Mouse (Mus musculus): ENCODE results near the gene Eya2.

Gene Eya2

GRCm38 (mm10) chr2:165652281-165652680 lies 57.4 kb downstream of the Eya2 start:
- DNase-seq (ENCODE audit: low spot score in 2 of 2): no peak

DNA sequence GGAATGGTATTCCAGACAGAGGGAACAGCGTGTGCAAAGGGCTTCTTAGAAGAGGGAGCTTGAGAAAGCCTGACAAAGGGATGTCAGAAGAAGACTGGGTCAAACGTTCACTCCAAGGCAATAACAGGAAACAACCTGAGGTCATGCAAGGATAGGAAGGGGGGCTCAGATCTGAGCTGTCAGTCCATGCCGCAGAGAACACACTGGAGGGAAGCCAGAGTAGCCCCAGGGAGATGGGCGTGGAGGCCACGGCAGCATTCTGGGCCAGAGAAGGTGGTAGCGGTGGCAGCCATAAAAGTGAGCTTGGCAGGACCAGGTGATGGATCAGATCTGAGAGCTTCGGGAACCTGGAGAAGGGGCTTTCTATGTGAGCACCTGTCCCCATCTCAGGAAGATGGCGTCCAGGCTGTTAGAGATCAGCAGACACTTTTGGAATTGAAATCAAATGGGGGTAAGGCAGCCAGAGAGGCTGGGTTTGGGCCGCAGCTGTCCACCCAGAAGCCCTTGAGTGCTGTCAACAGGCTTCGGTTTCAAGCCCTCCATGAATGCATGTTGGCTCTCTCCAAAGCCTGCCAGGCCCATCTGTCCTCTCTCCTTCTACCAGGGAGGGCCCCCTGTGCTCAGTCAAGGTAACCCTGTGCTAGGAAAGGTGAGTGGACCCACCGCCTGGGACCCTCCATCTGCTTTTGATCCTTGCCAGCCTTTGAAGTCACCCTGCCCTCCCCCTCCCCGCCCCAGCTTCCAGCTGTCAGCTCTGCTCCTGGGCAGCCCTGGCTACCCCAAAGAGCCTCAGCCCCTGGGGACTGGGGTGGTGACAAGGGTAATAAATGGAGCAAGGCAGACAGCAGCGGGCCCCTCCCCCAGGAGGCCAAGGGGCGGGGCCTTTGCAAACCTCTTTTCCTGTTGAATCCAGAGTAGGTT lies 58.4 kb downstream of the Eya2 start:
- no peak for DNase-seq (ENCODE audit: low spot score in 2 of 2)

DNA sequence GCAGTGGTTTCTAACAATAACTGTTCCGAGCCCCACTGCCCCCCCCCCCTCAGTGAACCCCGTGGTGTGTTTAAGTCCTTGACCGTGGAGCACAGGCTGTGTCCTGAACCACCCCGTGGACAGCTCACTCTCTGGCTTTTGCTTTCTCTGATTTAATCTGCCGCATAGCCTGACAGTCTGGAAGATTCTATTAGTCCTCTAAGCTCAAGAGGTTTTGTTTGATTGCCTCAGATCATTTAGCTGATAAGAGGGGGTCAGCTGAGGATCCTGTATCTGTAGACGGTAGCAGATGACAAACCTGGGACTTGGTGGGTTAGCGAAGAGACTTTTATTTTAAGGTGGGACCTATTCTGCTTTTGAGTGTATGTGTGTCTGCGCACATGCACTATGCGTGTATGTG lies 59.3 kb downstream of the Eya2 start:
- DNase-seq (ENCODE audit: low spot score in 2 of 2): no peak

DNA sequence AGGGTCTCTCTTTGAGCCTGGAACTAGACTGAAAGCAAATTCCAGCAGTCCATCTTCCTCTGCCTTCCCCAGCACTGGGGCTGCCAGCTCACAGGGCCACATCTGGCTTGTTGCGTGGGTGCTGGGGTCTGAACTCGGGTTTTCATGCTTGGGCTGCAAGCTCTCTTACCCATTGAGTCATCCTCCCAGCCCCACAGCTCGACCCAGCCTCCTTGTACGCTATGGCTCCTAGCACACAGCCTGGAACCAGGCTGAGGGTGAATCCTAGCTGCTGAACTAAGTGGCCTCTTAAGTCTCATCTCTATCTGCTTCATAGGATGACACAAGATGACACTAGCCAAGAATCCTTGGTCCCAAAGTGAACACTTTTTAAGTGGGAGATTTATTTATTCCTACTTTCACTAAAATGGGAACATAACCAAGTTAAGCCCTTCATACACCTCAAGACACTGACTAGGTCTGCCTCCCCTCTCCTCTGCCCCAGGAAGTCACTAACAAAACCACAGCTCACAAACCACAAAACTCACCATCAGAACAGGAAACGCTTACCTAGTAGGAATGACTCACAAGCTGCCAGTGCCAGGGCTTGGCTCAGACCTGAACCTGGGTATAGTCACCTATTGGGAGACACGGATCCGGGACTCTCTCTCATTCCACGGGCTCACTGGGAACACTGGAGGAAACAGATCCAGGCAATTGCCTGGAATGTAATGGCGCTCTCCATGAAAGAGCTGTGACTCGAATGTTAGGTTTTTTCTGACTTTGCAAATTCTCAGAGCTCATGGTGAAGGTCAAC lies 60.1 kb downstream of the Eya2 start:
- no peak for DNase-seq (ENCODE audit: low spot score in 2 of 2)

- DNase-seq (ENCODE audit: low spot score in 2 of 2): no peak
Measured at GRCm38 (mm10) chr2:165656541-165656940, 61.7 kb downstream of the Eya2 start.

- no peak for DNase-seq (ENCODE audit: low spot score in 2 of 2)
Measured at GRCm38 (mm10) chr2:165656956-165657355, 62.1 kb downstream of the Eya2 start.

GRCm38 (mm10) chr2:165659552-165659951 lies 64.7 kb downstream of the Eya2 start:
- DNase-seq (ENCODE audit: low spot score in 2 of 2): no peak

GRCm38 (mm10) chr2:165663266-165663665 lies 68.4 kb downstream of the Eya2 start:
- DNase-seq (ENCODE audit: low spot score in 2 of 2): no peak

DNA sequence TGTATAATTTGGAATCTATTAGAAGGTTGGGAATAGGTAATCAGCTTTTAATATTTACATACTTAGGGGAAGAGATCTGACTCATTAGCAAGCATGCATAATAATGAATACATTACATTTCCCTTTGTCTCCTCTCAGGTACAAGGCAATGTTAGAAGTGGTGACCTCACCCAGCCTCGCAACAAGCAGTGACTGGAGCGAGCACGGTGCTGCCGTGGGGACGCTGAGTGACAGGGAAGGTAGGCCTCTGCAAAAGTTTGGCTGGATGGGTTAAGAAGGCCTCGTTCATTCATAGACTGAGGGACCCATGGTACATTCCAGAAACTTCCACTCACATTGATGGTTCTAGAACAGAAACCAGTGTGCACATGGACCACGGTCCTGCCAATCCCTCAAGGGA lies 69.8 kb downstream of the Eya2 start:
- no peak for DNase-seq (ENCODE audit: low spot score in 2 of 2)

GRCm38 (mm10) chr2:165665176-165665575 lies 70.3 kb downstream of the Eya2 start:
- no peak for DNase-seq (ENCODE audit: low spot score in 2 of 2)

GRCm38 (mm10) chr2:165667096-165667495 lies 72.3 kb downstream of the Eya2 start:
- DNase-seq (ENCODE audit: low spot score in 2 of 2): no peak

DNA sequence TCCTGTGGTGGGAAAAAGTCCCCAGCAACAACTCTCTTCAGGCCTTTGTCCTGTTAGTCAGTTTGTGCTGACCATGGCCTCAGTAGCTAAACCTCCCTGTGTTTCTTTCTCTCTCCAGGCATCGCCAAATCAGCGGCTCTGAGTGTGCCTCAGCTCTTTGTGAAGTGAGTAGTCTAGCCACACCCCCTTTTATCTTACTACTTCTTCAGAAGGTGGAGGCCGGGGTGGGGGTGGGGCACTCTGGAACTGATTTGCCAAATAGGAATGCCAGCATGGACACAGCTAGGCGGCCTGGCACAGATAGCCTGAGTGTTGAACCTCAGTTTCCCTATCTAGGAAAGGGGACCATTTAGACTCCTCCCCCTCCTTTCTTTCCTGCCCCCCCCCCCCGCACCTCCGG lies 87.9 kb downstream of the Eya2 start:
- DNase-seq (ENCODE audit: low spot score in 2 of 2): no peak

- no peak for DNase-seq (ENCODE audit: low spot score in 2 of 2)
Measured at GRCm38 (mm10) chr2:165687516-165687915, 92.7 kb downstream of the Eya2 start.

DNA sequence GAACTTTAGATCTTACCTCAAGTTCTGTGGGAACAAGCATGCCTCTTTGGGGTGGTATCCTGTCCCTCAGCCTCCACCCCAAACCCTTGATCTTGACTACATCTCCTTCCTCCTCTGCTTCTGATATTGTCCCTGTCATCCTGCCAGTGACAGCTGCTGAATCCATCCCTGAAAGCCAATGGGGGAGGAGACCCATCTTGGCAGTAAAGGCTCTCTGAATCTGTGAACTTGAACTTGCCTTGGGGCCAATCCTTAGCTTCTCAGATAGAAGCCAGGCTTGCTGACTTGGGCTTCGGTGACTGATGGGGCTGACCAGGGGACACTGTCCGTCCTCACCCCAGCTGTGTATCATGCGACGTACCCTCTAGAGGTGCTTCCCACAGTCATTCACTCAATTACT lies 94.1 kb downstream of the Eya2 start:
- DNase-seq (ENCODE audit: low spot score in 2 of 2): no peak

GRCm38 (mm10) chr2:165691016-165691415 lies 96.2 kb downstream of the Eya2 start:
- no peak for DNase-seq (ENCODE audit: low spot score in 2 of 2)

GRCm38 (mm10) chr2:165692944-165693660 lies 98.3 kb downstream of the Eya2 start:
- DNase-seq (ENCODE audit: low spot score in 2 of 2): no peak

GRCm38 (mm10) chr2:165694767-165695166 lies 99.9 kb downstream of the Eya2 start:
- DNase-seq (ENCODE audit: low spot score in 2 of 2): no peak

DNA sequence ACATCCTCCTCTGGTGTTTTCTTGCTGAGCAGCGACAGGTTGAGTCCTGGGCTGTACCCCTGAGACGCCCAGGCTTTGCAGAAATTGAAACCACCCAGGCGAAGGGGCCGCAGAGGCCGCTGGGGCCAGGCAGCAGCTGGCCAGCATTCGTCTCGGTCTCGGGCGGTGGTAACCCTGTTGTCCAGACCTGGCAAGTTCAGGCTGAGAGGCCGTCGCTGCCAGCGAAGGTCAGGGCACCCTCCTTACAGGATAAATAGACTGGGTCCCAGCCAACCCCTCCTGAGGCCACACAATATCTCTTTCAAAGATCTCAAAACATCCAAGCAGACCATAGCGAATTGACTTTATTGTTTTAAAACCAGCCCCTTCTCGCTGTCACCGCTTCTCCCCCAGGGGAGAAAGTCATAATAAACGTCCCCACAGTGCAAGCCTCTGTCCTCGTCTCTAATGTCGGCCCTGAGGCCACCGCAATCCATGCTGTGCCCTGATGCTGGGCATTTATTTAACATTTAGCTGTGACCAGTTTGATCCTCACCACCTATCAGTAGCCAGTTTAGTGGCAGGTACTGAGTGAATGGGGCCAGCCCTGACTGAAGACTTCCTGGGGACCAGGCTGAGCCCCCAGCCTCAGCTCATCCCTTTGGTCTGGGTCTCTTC lies 105.5 kb downstream of the Eya2 start:
- no peak for DNase-seq (ENCODE audit: low spot score in 2 of 2)

- DNase-seq (ENCODE audit: low spot score in 2 of 2): no peak
Measured at GRCm38 (mm10) chr2:165703033-165703805, 108.4 kb downstream of the Eya2 start.

DNA sequence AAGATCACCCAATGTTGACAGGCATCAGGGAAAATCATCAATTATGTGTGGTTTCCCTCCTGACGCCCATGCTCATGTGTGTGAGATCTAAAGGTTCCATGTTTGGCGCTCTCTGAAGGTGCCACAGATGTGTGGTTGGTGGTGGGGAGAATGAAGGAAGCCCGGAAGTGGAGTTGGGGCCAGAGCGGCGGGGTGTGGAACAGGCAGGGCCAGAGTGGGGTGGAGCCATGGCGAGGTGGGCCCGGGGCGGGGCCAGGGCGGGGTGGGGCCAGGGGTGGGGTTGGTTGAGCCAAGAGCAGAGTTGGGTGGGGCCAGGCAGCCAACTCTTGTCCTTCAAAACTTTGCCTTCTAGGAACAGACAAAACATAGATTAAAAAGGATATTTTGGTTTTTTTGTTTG lies 113.4 kb downstream of the Eya2 start:
- DNase-seq (ENCODE audit: low spot score in 2 of 2): no peak

- DNase-seq (ENCODE audit: low spot score in 2 of 2): no peak
Measured at GRCm38 (mm10) chr2:165716688-165717087, 121.9 kb downstream of the Eya2 start.
